Mouse (Mus musculus) midbrain, postnatal 0 days (tissue): ENCODE data around the gene Adarb1. TPM values are rescaled to one million over a fixed set of nuclear protein-coding genes. Genes with fewer than 3 reads are reported as not detected.

Source experiments
- ATAC-seq: fragments of 200-750 bp; cut with Nextera tagmentation; 2 replicates; pipeline ENCODE4 v1.8.0; 2017; ENCODE audit warnings: moderate number of reproducible peaks, mild to moderate bottlenecking, moderate TSS enrichment, moderate library complexity; ENCODE audit not compliant: low FRiP score
- DNase-seq: peaks from one replicate; pipeline ENCODE4 v3.0.0-alpha.2; 2015; ENCODE audit warnings: low spot score
- H3K27ac ChIP-seq: fragments of 300-500 bp; sonication (generic); 2 replicates; pipeline ENCODE4 v1.5.1; 2014; ENCODE audit warnings: low read depth, mild to moderate bottlenecking, low read length, mixed read lengths
- H3K27me3 ChIP-seq: fragments of 300-500 bp; sonication (generic); 2 replicates; pipeline ENCODE4 v1.6.1; 2014; ENCODE audit warnings: low read length, control low read depth, mixed read lengths; ENCODE audit not compliant: insufficient read depth
- H3K36me3 ChIP-seq: fragments of 300-500 bp; sonication (generic); 2 replicates; pipeline ENCODE4 v1.6.1; 2014; ENCODE audit warnings: low read length, control low read depth, mixed read lengths; ENCODE audit not compliant: insufficient read depth
- H3K4me1 ChIP-seq: fragments of 300-500 bp; sonication (generic); 2 replicates; pipeline ENCODE4 v1.6.1; 2014; ENCODE audit warnings: mild to moderate bottlenecking, control low read depth, antibody characterized with exemption, low read length, mixed read lengths; ENCODE audit not compliant: insufficient read depth
- H3K4me2 ChIP-seq: fragments of 300-500 bp; sonication (generic); 2 replicates; pipeline ENCODE4 v1.6.1; 2014; ENCODE audit warnings: low read depth, mild to moderate bottlenecking, low read length, mixed read lengths; ENCODE audit not compliant: poor library complexity, severe bottlenecking
- H3K4me3 ChIP-seq: fragments of 300-500 bp; sonication (generic); 2 replicates; pipeline ENCODE4 v1.5.1; 2014; ENCODE audit warnings: low read depth, mild to moderate bottlenecking, low read length, moderate library complexity
- H3K9ac ChIP-seq: fragments of 300-500 bp; sonication (generic); replicated peaks from 2 replicates; pipeline ENCODE4 v1.6.1; 2014; ENCODE audit warnings: mild to moderate bottlenecking, low read length, moderate library complexity, mixed read lengths; ENCODE audit not compliant: poor library complexity, severe bottlenecking
- H3K9me3 ChIP-seq: fragments of 300-500 bp; sonication (generic); 2 replicates; pipeline ENCODE4 v1.6.1; 2016; ENCODE audit warnings: low read length, control low read depth
- CTCF ChIP-seq: IDR thresholded peaks from 2 replicates; pipeline ENCODE4 v1.5.1; 2016; ENCODE audit warnings: antibody characterized with exemption, mild to moderate bottlenecking
- WGBS: fragments of 180-500 bp; shearing (Covaris S2); extraction: QIAGEN DNeasy Blood & Tissue Kit; methylation state at CpG from one replicate; pipeline ENCODE4 v1.1.7; 2014; 5-methylcytosine and 5-hydroxymethylcytosine counted together
- polyA plus RNA-seq: library from polyadenylated mRNA; unstranded; fragments of >200 nt; fragmentation: Nextera tagmentation; extraction: Ambion mirVana; gene quantifications from 2 replicates; pipeline ENCODE4 v1.2.1, GENCODE M21; 2015
- total RNA-seq: library from RNA; depleted of rRNA; stranded (reverse); fragments of >200 nt; gene quantifications from 2 replicates; pipeline ENCODE4 v1.2.3, GENCODE M21; 2014

Gene Adarb1
- total and polyA plus RNA-seq, 2 experiments from 2014 or later = 16.1 to 50.4 TPM

DNA sequence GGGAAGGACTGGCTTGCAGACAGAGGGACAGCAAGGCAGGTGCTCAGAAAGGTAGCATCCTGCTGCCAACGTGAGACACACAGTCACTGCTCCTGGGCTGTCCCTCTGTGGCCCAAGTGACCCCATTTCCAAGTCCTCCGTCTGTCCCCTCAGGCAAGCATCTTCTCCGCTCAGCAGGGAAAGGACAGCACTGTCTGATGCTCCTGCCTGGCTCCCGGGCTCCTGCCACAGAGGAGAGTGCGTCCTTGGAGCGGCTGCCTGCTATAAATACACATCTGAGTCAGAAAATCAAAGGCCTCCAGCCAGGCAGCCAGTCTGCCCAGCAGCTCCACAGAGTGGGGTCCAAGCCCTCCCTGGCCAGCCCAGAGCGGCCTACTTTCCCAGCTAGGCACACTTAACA is 38.4 kb upstream of the Adarb1 start:
- 70% methylated on average over 7 of the region's 7 CpGs for WGBS
- H3K4me3 ChIP-seq = no peak overlapping the region
- no peak for TF ChIP-seq CTCF

GRCm38 (mm10) chr10:77455251-77456010 is 37.4 kb upstream of the Adarb1 start:
- no peak overlapping the region for H3K27ac ChIP-seq
- no peak overlapping the region for H3K4me2 ChIP-seq
- no peaks in the 10 kb centered on the region for H3K4me1 ChIP-seq
- ATAC-seq (no peak), DNase-seq (no peak)
- H3K36me3 ChIP-seq = no peaks in the 10 kb centered on the region
- TF ChIP-seq CTCF = no peak
- 81% methylated on average over 14 of the region's 14 CpGs for WGBS
- no peaks in the 10 kb centered on the region for H3K27me3 ChIP-seq
- no peak overlapping the region for H3K4me3 ChIP-seq
- H3K9me3 ChIP-seq = no peaks in the 10 kb centered on the region
- no peak overlapping the region for H3K9ac ChIP-seq

More for the DNA sequence above, 38.4 kb upstream of the Adarb1 start:
- ATAC-seq (no peak), DNase-seq (no peak)
- no peaks in the 10 kb centered on the region for H3K4me1 ChIP-seq
- no peaks in the 10 kb centered on the region for H3K36me3 ChIP-seq
- no peak overlapping the region for H3K4me2 ChIP-seq
- H3K27me3 ChIP-seq = no peaks in the 10 kb centered on the region
- H3K9ac ChIP-seq = no peak overlapping the region
- H3K9me3 ChIP-seq = no peaks in the 10 kb centered on the region
- H3K27ac ChIP-seq = no peak overlapping the region

DNA sequence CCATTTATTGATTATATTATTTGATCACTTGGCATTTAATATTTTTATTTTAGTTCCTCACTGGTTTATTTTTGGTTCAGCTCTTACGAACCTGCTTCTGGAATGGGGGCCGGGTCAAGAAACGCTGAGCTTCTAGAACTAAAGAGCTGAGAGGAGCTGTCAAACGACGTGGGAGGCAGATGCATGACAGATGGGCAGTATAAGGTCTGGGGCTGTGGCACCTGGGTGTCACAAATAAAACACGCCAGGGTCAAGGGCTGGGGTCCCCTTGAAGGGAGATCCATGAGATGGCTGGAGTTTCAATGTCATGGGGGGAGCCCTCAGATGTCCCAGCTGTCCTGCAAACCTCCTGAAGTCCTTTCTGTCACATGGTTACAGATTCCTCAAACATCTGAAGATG is 36.7 kb upstream of the Adarb1 start:
- H3K27me3 ChIP-seq = no peaks in the 10 kb centered on the region
- H3K4me3 ChIP-seq = no peak overlapping the region
- no peak overlapping the region for H3K4me2 ChIP-seq
- no peak overlapping the region for H3K9ac ChIP-seq
- no peaks in the 10 kb centered on the region for H3K4me1 ChIP-seq
- ATAC-seq (no peak), DNase-seq (no peak)
- H3K9me3 ChIP-seq = no peaks in the 10 kb centered on the region
- no peak for TF ChIP-seq CTCF
- no peak overlapping the region for H3K27ac ChIP-seq
- 83% methylated on average over 6 of the region's 6 CpGs for WGBS
- H3K36me3 ChIP-seq = no peaks in the 10 kb centered on the region

DNA sequence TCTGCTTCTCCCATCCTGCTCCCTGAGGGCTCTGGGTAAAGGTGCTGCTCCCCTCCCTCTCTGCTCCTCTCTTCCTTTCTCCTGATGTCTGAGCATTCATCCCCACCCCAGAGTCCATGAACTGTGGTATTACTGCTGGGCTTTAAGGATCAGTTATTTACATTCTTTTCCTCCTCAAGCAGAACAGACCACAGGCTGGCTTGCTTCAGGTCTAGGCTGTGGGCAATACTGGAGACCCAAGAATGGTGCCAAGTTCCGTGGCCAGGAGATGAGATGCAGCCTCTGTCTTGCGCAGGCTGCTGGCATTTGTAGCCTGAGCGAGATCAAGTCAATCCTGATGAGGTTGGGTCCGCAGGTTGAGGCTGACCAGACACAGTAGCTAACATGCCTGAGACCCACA is 33.8 kb upstream of the Adarb1 start:
- 89% methylated on average over 4 of the region's 4 CpGs for WGBS
- 0 out of 2 replicates have a peak, but pooled peaks cover 3% of the 10 kb centered on the region for H3K4me1 ChIP-seq
- no peak for TF ChIP-seq CTCF
- DNase-seq (no peak), ATAC-seq (no peak)
- H3K9me3 ChIP-seq = no peaks in the 10 kb centered on the region
- no peak overlapping the region for H3K9ac ChIP-seq
- no peak overlapping the region for H3K27ac ChIP-seq
- H3K4me2 ChIP-seq = no peak overlapping the region
- H3K27me3 ChIP-seq = no peaks in the 10 kb centered on the region
- no peaks in the 10 kb centered on the region for H3K36me3 ChIP-seq
- H3K4me3 ChIP-seq = no peak overlapping the region

DNA sequence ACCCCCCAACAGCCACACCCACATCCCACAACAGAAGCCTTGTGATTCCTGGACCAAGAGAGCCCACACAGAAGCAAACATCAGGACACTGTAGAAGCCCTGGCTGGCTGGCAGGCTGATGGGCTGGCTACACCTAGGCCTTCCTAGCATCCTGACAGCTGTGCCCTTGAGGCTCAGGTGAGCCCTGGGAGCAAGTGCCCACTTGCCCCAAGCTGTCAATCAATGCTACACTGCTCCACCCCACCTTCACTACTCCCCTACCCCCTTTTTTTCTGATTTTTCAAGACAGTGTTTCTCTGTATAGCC is 32.0 kb upstream of the Adarb1 start:
- Histone ChIP-seq H3K36me3 (no peaks in the 10 kb centered on the region), H3K27ac (no peak overlapping the region), H3K9me3 (no peaks in the 10 kb centered on the region; the same call in 1 of the 2 replicates), H3K27me3 (no peaks in the 10 kb centered on the region), H3K4me1 (0 out of 2 replicates have a peak, but pooled peaks cover 3% of the 10 kb centered on the region), H3K9ac (no peak overlapping the region), H3K4me3 (no peak overlapping the region), H3K4me2 (no peak overlapping the region)
- DNase-seq (no peak), ATAC-seq (no peak)
- no peak for TF ChIP-seq CTCF

DNA sequence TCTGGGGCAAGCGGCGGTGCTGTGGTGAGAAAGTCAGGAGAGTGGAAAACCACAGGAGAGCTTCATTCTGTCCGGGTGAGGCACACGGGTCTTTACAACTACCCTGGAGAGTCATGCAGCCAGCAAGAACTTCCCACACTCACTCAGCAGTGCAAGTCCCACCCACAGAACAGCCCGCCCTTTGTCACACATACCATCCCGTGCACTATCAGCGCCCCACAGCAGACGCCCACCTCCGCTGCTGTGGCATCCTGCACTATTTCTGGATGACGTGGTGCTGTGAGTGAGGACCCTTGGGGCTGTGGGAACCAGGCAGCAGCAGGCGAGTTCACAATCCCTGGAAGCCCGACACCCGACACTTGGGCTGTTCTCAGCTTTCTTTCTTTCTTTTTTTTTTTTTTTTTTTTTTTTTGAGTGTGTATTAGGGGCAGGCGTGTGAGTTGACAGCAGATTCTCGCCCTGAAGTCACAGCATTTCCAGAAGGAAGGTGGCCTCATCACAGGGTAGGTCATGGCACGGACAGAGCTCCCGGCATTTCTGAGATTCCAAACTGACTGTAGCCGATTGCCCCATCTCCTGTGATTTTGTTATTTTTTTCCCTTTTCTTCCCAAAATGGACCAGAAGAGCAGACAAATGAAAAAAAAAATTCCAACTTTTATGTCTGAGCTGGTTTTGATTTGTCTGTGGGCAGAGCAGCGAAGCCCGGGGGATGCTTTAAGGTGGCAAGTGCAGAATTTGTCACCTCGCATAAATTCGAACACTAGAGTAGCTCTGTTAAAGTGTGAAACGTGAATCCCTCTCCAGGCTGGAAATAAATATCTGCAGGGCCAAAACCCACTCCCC is 31.5 kb upstream of the Adarb1 start:
- 46% methylated on average over 23 of the region's 23 CpGs for WGBS
- Histone ChIP-seq H3K4me1 (0 out of 2 replicates have a peak, but pooled peaks cover 3% of the 10 kb centered on the region), H3K9ac (no peak overlapping the region), H3K4me3 (no peak overlapping the region), H3K27me3 (no peaks in the 10 kb centered on the region), H3K9me3 (no peaks in the 10 kb centered on the region; the same call in 1 of the 2 replicates), H3K4me2 (no peak overlapping the region), H3K36me3 (no peaks in the 10 kb centered on the region), H3K27ac (no peak overlapping the region)
- ATAC-seq (no peak), DNase-seq (no peak)
- no peak for TF ChIP-seq CTCF
